27 mouse cellular contexts compared by ENCODE assay signal in the genomic region with DNA sequence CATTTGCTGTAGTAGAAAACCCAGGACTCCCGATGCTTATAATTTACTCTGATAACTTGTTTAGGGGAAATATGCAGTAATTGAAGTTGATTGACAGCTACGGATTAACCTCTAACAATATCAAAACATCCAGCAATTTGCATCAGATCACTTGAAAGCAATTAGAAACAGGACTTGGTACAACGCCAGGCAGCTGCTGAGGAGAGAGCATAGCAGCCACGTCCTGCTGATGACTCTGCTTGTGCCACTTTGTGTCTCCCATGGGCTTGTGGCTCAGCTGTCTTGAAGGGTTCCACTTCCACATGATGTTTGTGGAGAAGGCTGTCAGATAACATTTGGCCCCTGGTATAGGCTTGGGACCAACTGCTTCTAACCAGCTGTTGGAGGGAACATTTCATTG. TPM values are rescaled to one million over a fixed set of nuclear protein-coding genes. Genes with fewer than 3 reads are reported as not detected.
DNase-seq lines count a peak whose midpoint lies in the region; ATAC-seq lines count a peak whose summit lies in the region.
"Had no signal": no experiment of that assay in that cellular context is flagged by ENCODE, and none has a peak within 500 bp of the region (broad histone marks: within the 10 kb centered on the region; RNA-seq: fewer than 3 reads in every experiment).

No protein-coding gene starts in this region.

- no peak overlapping the region for H3K4me3 ChIP-seq in hindbrain, embryonic 14.5 days (replicated peaks; ENCODE audit: low read length)
- no peak overlapping the region for H3K4me3 ChIP-seq in hindbrain, embryonic 12.5 days
- H3K4me3 ChIP-seq in forebrain, embryonic 16.5 days (replicated peaks; ENCODE audit: low read length) = no peak overlapping the region
- H3K4me3 ChIP-seq: embryonic facial prominence, embryonic 12.5 days; limb, embryonic 12.5 days; liver, embryonic 15.5 days; midbrain, embryonic 15.5 days; neural tube, embryonic 12.5 days had no signal

- H3K4me1 ChIP-seq in hindbrain, embryonic 14.5 days (replicated peaks; ENCODE audit: control insufficient read depth, insufficient read depth, low read length) = no peaks in the 10 kb centered on the region
- H3K4me1 ChIP-seq in hindbrain, embryonic 12.5 days = no peaks in the 10 kb centered on the region
- no peaks in the 10 kb centered on the region for H3K4me1 ChIP-seq in forebrain, embryonic 16.5 days (replicated peaks; ENCODE audit: control insufficient read depth, insufficient read depth, low read length)
- H3K4me1 ChIP-seq: embryonic facial prominence, embryonic 12.5 days; limb, embryonic 12.5 days; liver, embryonic 15.5 days; midbrain, embryonic 15.5 days; neural tube, embryonic 12.5 days had no signal

- H3K36me3 ChIP-seq in hindbrain, embryonic 14.5 days (replicated peaks; ENCODE audit: control insufficient read depth, insufficient read depth) = no peaks in the 10 kb centered on the region
- no peaks in the 10 kb centered on the region for H3K36me3 ChIP-seq in hindbrain, embryonic 12.5 days
- no peaks in the 10 kb centered on the region for H3K36me3 ChIP-seq in forebrain, embryonic 16.5 days (ENCODE audit: control insufficient read depth, insufficient read depth)
- H3K36me3 ChIP-seq: embryonic facial prominence, embryonic 12.5 days; limb, embryonic 12.5 days; liver, embryonic 15.5 days; midbrain, embryonic 15.5 days; neural tube, embryonic 12.5 days had no signal

- 51% methylated on average over 4 of the region's 4 CpGs for WGBS in hindbrain, embryonic 14.5 days
- WGBS in hindbrain, embryonic 12.5 days = 69% methylated on average over 4 of the region's 4 CpGs
- WGBS in forebrain, embryonic 16.5 days = 21% methylated on average over 4 of the region's 4 CpGs

- no peak overlapping the region for H3K27ac ChIP-seq in hindbrain, embryonic 14.5 days
- H3K27ac ChIP-seq in hindbrain, embryonic 12.5 days = no peak overlapping the region
- no peak overlapping the region for H3K27ac ChIP-seq in forebrain, embryonic 16.5 days (ENCODE audit: low read length)
- H3K27ac ChIP-seq: embryonic facial prominence, embryonic 12.5 days; limb, embryonic 12.5 days; liver, embryonic 15.5 days; midbrain, embryonic 15.5 days; neural tube, embryonic 12.5 days had no signal

- ATAC-seq in hindbrain, embryonic 14.5 days (ENCODE audit: low FRiP score) = no peak
- no peak for ATAC-seq in hindbrain, embryonic 12.5 days (ENCODE audit: low FRiP score)
- ATAC-seq in forebrain, embryonic 16.5 days = peak; percentile 66
- ATAC-seq: intestine, postnatal 0 days; midbrain, embryonic 15.5 days had no signal

- no peak overlapping the region for H3K4me2 ChIP-seq in hindbrain, embryonic 14.5 days (replicated peaks)
- H3K4me2 ChIP-seq in hindbrain, embryonic 12.5 days (replicated peaks) = no peak overlapping the region
- no peak overlapping the region for H3K4me2 ChIP-seq in forebrain, embryonic 16.5 days (ENCODE audit: low read length)
- H3K4me2 ChIP-seq: embryonic facial prominence, embryonic 12.5 days; limb, embryonic 12.5 days; liver, embryonic 15.5 days; lung, embryonic 14.5 days; midbrain, embryonic 15.5 days; neural tube, embryonic 12.5 days had no signal

- no peak overlapping the region for H3K9ac ChIP-seq in hindbrain, embryonic 14.5 days
- no peak overlapping the region for H3K9ac ChIP-seq in hindbrain, embryonic 12.5 days
- H3K9ac ChIP-seq in forebrain, embryonic 16.5 days (replicated peaks; ENCODE audit: low read depth, low read length) = no peak overlapping the region
- H3K9ac ChIP-seq: embryonic facial prominence, embryonic 12.5 days; limb, embryonic 12.5 days; liver, embryonic 15.5 days; lung, embryonic 14.5 days; midbrain, embryonic 15.5 days; neural tube, embryonic 12.5 days had no signal

- no peaks in the 10 kb centered on the region for H3K27me3 ChIP-seq in hindbrain, embryonic 14.5 days (ENCODE audit: control insufficient read depth, insufficient read depth, low read length)
- no peaks in the 10 kb centered on the region for H3K27me3 ChIP-seq in hindbrain, embryonic 12.5 days
- no peaks in the 10 kb centered on the region for H3K27me3 ChIP-seq in forebrain, embryonic 16.5 days (replicated peaks; ENCODE audit: control insufficient read depth, insufficient read depth, low read length)
- H3K27me3 ChIP-seq: limb, embryonic 12.5 days; liver, embryonic 15.5 days; midbrain, embryonic 15.5 days; neural tube, embryonic 12.5 days had no signal

- peak; percentile 28 for DNase-seq in hindbrain, embryonic 14.5 days (ENCODE audit: low spot score)
- DNase-seq in Muller cell, postnatal 12 days (ENCODE audit: inconsistent ontology term) = peak; percentile 13
- DNase-seq in NIH3T3 (ENCODE audit: low read depth) = peak; percentile 12
- DNase-seq in left cerebral cortex, adult 8-10 months (ENCODE audit: low spot score in 2 of 2) = no peak
- no peak for DNase-seq in frontal cortex, postnatal 25 days (ENCODE audit: low spot score in 2 of 2)
- DNase-seq: adrenal gland, adult 8-10 months; B cell, adult 2 months; cerebellum, adult 2 months; cerebellum, postnatal 14 days; gastrocnemius, postnatal 14 days; heart, postnatal 14 days; kidney, adult 9 months; kidney, postnatal 10 days; layer of hippocampus, adult 9-11 months; lung, embryonic 14.5 days; lung, postnatal 14 days; right cerebral cortex, postnatal 14 days; thymus, postnatal 14 days had no signal

- H3K9me3 ChIP-seq in hindbrain, embryonic 14.5 days (ENCODE audit: control insufficient read depth, low read length) = no peaks in the 10 kb centered on the region
- no peaks in the 10 kb centered on the region for H3K9me3 ChIP-seq in hindbrain, embryonic 12.5 days (replicated peaks)
- no peaks in the 10 kb centered on the region for H3K9me3 ChIP-seq in forebrain, embryonic 16.5 days (ENCODE audit: control insufficient read depth, low read length)
- H3K9me3 ChIP-seq: embryonic facial prominence, embryonic 12.5 days; limb, embryonic 12.5 days; liver, embryonic 15.5 days; midbrain, embryonic 15.5 days; neural tube, embryonic 12.5 days had no signal

RNA-seq across cellular contexts. Expression of a gene that starts 27.1 kb away (rescaled TPM):
- 1.0 and 1.2 TPM in 2 replicates for polyA plus RNA-seq in hindbrain, embryonic 14.5 days (2014; fragmentation: Nextera tagmentation; extraction: Ambion mirVana)
- 1.1 and 2.0 TPM in 2 replicates for polyA plus RNA-seq in hindbrain, embryonic 12.5 days (2016; fragmentation: Nextera tagmentation; extraction: Ambion mirVana)
- polyA plus RNA-seq in forebrain, embryonic 16.5 days (2015; fragmentation: Nextera tagmentation; extraction: Ambion mirVana) = 0.32 and 0.58 TPM in 2 replicates
- 1 to 10 TPM; 1.7 to 3.5 (median 3.0) TPM for total RNA-seq in left cerebral cortex, adult 8-10 months (2022)
- total RNA-seq: granulocyte monocyte progenitor cell, adult 5-6 weeks had no signal

Comparison
In these comparisons a context has a peak if more than half of its experiments do, and no peak if none do; other contexts are left out.
1. DNase-seq: peak in hindbrain, embryonic 14.5 days (single experiment), Muller cell, postnatal 12 days (single experiment) and NIH3T3 (single experiment); none in left cerebral cortex, adult 8-10 months (0 of 2) and frontal cortex, postnatal 25 days (0 of 2).